ENCODE assay signal across 30 mouse cellular contexts in genomic region chr10:17010047-17010446, GRCm38 (mm10).
DNase-seq lines count a peak whose midpoint lies in the region; ATAC-seq and TF ChIP-seq lines count a peak whose summit lies in the region.
"Had no signal": no experiment of that assay in that cellular context is flagged by ENCODE, and none has a peak within 500 bp of the region (broad histone marks: within the 10 kb centered on the region; RNA-seq: fewer than 3 reads in every experiment).

No protein-coding gene starts in this region.

- H3K36me3 ChIP-seq in kidney, adult 2 months (ENCODE audit: control insufficient read depth, insufficient read depth, low read length): no peaks in the 10 kb centered on the region
- H3K36me3 ChIP-seq in kidney, embryonic 16.5 days (ENCODE audit: insufficient read depth, low read length): no peaks in the 10 kb centered on the region
- no peaks in the 10 kb centered on the region for H3K36me3 ChIP-seq in lung, embryonic 14.5 days (ENCODE audit: insufficient read depth)
- H3K36me3 ChIP-seq: embryonic facial prominence, embryonic 12.5 days; forebrain, embryonic 10.5 days; forebrain, embryonic 15.5 days; hindbrain, embryonic 12.5 days; limb, embryonic 12.5 days; liver, embryonic 13.5 days; lung, embryonic 15.5 days; neural tube, embryonic 12.5 days had no signal

- TF ChIP-seq POLR2A in kidney, adult 2 months (IDR thresholded peaks at IDR 0.05; ENCODE audit: low read depth, low read length): no peak
- no peak for TF ChIP-seq POLR2A in lung, adult 2 months (IDR thresholded peaks at IDR 0.05; ENCODE audit: borderline replicate concordance, extremely low read depth, low read depth, low read length)

- no peaks in the 10 kb centered on the region for H3K27me3 ChIP-seq in kidney, adult 2 months (replicated peaks; ENCODE audit: control insufficient read depth, insufficient read depth, low read length)
- H3K27me3 ChIP-seq in kidney, embryonic 16.5 days (ENCODE audit: insufficient read depth, low read length): no peaks in the 10 kb centered on the region
- no peaks in the 10 kb centered on the region for H3K27me3 ChIP-seq in lung, embryonic 14.5 days (ENCODE audit: insufficient read depth, low read length)
- H3K27me3 ChIP-seq: CH12.LX; embryonic facial prominence, embryonic 12.5 days; forebrain, embryonic 15.5 days; hindbrain, embryonic 12.5 days; limb, embryonic 12.5 days; liver, embryonic 13.5 days; lung, embryonic 15.5 days; neural tube, embryonic 12.5 days had no signal

- intact Hi-C loops in gastrocnemius, postnatal 14 days (cut with DNase I; ENCODE audit: low total_unique reads): no loop called here

- no peaks in the 10 kb centered on the region for H3K4me1 ChIP-seq in kidney, adult 2 months (ENCODE audit: control insufficient read depth, insufficient read depth, low read length)
- H3K4me1 ChIP-seq in kidney, embryonic 16.5 days (ENCODE audit: insufficient read depth, low read length): no peaks in the 10 kb centered on the region
- no peaks in the 10 kb centered on the region for H3K4me1 ChIP-seq in lung, embryonic 14.5 days (ENCODE audit: insufficient read depth)
- H3K4me1 ChIP-seq in lung, adult 2 months (ENCODE audit: control insufficient read depth, insufficient read depth, low read length): no peaks in the 10 kb centered on the region
- H3K4me1 ChIP-seq: embryonic facial prominence, embryonic 12.5 days; forebrain, embryonic 10.5 days; forebrain, embryonic 15.5 days; hindbrain, embryonic 12.5 days; limb, embryonic 12.5 days; liver, embryonic 13.5 days; lung, embryonic 15.5 days; neural tube, embryonic 12.5 days had no signal

- TF ChIP-seq CTCF in kidney, adult 2 months (conservative IDR thresholded peaks at IDR 0.05; ENCODE audit: insufficient read depth, insufficient read length, low read depth, low read length): no peak
- no peak for TF ChIP-seq CTCF in lung, embryonic 14.5 days (IDR thresholded peaks at IDR 0.05; ENCODE audit: low read depth)
- no peak for TF ChIP-seq CTCF in lung, adult 2 months (IDR thresholded peaks at IDR 0.05; ENCODE audit: insufficient read depth, low read length)

- H3K4me3 ChIP-seq in kidney, adult 2 months (ENCODE audit: insufficient read depth, low read depth, low read length): no peak overlapping the region
- H3K4me3 ChIP-seq in kidney, embryonic 16.5 days (ENCODE audit: low read length): no peak overlapping the region
- no peak overlapping the region for H3K4me3 ChIP-seq in lung, embryonic 14.5 days (ENCODE audit: low read depth, low read length)
- H3K4me3 ChIP-seq in lung, adult 2 months (replicated peaks; ENCODE audit: extremely low read depth, low read depth, low read length): no peak overlapping the region
- H3K4me3 ChIP-seq: embryonic facial prominence, embryonic 12.5 days; forebrain, embryonic 10.5 days; forebrain, embryonic 15.5 days; hindbrain, embryonic 12.5 days; layer of hippocampus, adult 2 months; left cerebral cortex, adult 2 months; limb, embryonic 12.5 days; liver, embryonic 13.5 days; lung, embryonic 15.5 days; neural tube, embryonic 12.5 days had no signal

- H3K4me2 ChIP-seq in kidney, embryonic 16.5 days (replicated peaks; ENCODE audit: low read depth, low read length): no peak overlapping the region
- no peak overlapping the region for H3K4me2 ChIP-seq in lung, embryonic 14.5 days
- H3K4me2 ChIP-seq: embryonic facial prominence, embryonic 12.5 days; forebrain, embryonic 15.5 days; heart, embryonic 11.5 days; hindbrain, embryonic 12.5 days; limb, embryonic 12.5 days; liver, embryonic 13.5 days; lung, embryonic 15.5 days; midbrain, embryonic 11.5 days; neural tube, embryonic 12.5 days had no signal

- H3K9ac ChIP-seq in kidney, embryonic 16.5 days (replicated peaks; ENCODE audit: low read length): no peak overlapping the region
- H3K9ac ChIP-seq in lung, embryonic 14.5 days: no peak overlapping the region
- H3K9ac ChIP-seq: embryonic facial prominence, embryonic 12.5 days; forebrain, embryonic 15.5 days; hindbrain, embryonic 12.5 days; limb, embryonic 12.5 days; liver, embryonic 13.5 days; lung, embryonic 15.5 days; neural tube, embryonic 12.5 days had no signal

- ATAC-seq in kidney, embryonic 16.5 days (ENCODE audit: low FRiP score, low TSS enrichment): no peak
- ATAC-seq in lung, embryonic 14.5 days (ENCODE audit: insufficient read depth): no peak
- no peak for ATAC-seq in megakaryocyte progenitor cell, adult 5-6 weeks (replicated peaks; ENCODE audit: poor library complexity)
- ATAC-seq: activated CD4-positive, CD25-positive, alpha-beta regulatory T cell, adult 4 months; forebrain, embryonic 15.5 days; midbrain, embryonic 16.5 days had no signal

- no peak overlapping the region for H3K27ac ChIP-seq in kidney, adult 2 months (ENCODE audit: insufficient read depth, low read depth, low read length)
- no peak overlapping the region for H3K27ac ChIP-seq in kidney, embryonic 16.5 days (ENCODE audit: low read length)
- no peak overlapping the region for H3K27ac ChIP-seq in lung, embryonic 14.5 days (ENCODE audit: low read depth)
- H3K27ac ChIP-seq: embryonic facial prominence, embryonic 12.5 days; forebrain, embryonic 10.5 days; forebrain, embryonic 15.5 days; hindbrain, embryonic 12.5 days; layer of hippocampus, adult 2 months; left cerebral cortex, adult 2 months; limb, embryonic 12.5 days; liver, embryonic 13.5 days; lung, embryonic 15.5 days; neural tube, embryonic 12.5 days had no signal

- no peaks in the 10 kb centered on the region for H3K9me3 ChIP-seq in kidney, embryonic 16.5 days (ENCODE audit: low read length)
- no peaks in the 10 kb centered on the region for H3K9me3 ChIP-seq in lung, embryonic 14.5 days (ENCODE audit: low read depth, low read length)
- H3K9me3 ChIP-seq: embryonic facial prominence, embryonic 12.5 days; forebrain, embryonic 10.5 days; forebrain, embryonic 15.5 days; hindbrain, embryonic 12.5 days; limb, embryonic 12.5 days; liver, embryonic 13.5 days; lung, embryonic 15.5 days; neural tube, embryonic 12.5 days had no signal

- WGBS in kidney, adult 2 months: 80% methylated on average over 3 of the region's 3 CpGs
- WGBS in kidney, embryonic 16.5 days: 81% methylated on average over 3 of the region's 3 CpGs
- 75% methylated on average over 3 of the region's 3 CpGs for WGBS in lung, embryonic 14.5 days
- WGBS in lung, adult 2 months: 60% methylated on average over 3 of the region's 3 CpGs

- peak; percentile 31 for DNase-seq in kidney, adult 2 months
- peak; percentile 13 for DNase-seq in lung, embryonic 14.5 days
- no peak for DNase-seq in lung, adult 2 months
- DNase-seq in adipocyte (ENCODE audit: low spot score): peak; percentile 62
- DNase-seq in gastrocnemius, postnatal 14 days: no peak
- DNase-seq: adrenal gland, adult 8-10 months; cerebellum, adult 11-12 months; cerebellum, adult 9-11 months; embryo, embryonic 11 days; gastrocnemius, postnatal 36 days; heart, adult 18-20 months; heart, postnatal 36 days; kidney, adult 18-20 months; liver, embryonic 13.5 days had no signal

Comparison
In these comparisons a context has a peak if more than half of its experiments do, and no peak if none do; other contexts are left out.
1. DNase-seq: peak in kidney, adult 2 months (single experiment), lung, embryonic 14.5 days (single experiment) and adipocyte (single experiment); none in lung, adult 2 months (single experiment) and gastrocnemius, postnatal 14 days (single experiment).